Mouse (Mus musculus) retina, adult 2 months (tissue): ENCODE results near the gene Rnf121.

Experiments
- DNase-seq: peaks from one replicate; pipeline ENCODE4 v3.0.0-alpha.2; 2012; ENCODE audit warnings: low read depth, low spot score

The Rnf121 gene

DNA sequence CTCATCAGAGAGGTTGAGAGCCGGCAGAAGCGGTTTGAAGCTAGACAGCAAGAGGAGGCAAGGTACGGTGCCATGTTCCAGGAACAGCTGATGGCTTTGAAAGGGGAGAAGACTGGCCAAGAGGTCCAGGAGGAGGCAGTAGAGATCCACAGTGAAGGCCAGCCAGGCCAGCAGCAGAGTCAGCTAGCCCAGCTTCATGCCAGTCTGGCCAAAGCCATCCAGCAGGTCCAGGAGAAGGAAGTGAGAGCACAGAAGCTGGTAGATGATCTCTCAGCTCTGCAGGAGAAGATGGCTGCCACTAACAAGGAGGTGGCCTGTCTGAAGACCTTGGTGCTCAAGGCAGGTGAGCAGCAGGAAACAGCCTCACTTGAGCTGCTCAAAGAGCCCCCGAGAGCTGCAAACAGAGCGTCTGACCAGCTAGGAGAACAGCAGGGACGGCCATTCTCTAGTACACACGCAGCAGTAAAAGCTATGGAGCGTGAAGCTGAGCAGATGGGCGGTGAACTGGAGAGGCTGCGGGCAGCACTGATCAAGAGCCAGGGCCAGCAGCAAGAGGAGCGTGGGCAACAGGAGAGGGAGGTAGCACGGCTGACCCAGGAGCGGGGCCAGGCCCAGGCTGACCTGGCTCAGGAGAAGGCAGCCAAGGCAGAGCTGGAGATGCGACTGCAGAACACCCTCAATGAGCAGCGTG, 65.7 kb downstream of the Rnf121 start:
- DNase-seq: no peak

DNA sequence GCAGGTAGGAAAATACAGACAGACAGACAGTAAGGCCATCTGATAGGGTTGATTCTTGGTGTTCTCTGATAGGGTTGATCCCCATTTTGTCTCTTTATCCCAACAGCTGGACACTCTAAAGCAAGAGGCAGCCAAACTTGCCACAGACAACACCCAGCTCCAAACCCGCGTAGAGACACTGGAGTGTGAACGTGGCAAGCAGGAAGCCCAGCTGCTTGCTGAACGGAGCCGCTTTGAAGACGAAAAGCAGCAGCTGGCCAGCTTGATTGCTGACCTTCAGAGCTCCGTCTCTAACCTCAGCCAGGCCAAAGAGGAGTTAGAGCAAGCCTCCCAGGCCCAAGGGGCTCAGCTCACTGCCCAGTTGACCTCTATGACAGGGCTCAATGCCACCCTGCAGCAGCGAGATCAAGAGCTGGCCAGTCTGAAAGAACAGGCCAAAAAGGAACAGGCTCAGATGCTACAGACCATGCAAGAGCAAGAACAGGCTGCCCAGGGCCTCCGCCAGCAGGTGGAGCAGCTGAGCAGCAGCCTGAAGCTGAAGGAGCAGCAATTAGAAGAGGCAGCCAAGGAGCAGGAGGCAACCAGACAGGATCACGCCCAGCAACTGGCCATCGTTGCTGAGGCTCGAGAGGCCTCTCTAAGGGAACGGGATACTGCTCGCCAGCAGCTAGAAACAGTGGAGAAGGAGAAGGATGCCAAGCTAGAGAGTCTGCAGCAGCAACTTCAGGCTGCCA, 66.9 kb downstream of the Rnf121 start:
- peak; percentile 33 for DNase-seq

DNA sequence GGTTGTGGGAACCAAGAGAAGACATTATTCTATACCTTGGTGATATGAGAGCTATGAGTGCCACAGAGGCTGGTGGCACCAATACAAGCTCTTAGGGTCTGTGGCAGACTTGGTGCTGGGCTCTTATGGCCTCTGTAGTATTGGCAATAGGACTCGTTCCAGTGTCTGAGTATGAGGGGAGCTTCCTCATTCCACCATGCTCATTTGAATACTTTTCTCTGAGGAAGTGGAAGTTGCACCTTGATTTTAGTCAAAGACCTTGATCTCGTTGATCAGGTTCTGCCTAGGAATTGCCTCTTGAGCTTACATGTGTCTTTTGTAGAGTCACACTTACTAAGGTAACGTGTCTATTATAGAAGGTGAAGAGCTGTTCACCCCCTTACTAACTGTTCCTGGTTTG, 71.0 kb downstream of the Rnf121 start:
- DNase-seq: no peak

DNA sequence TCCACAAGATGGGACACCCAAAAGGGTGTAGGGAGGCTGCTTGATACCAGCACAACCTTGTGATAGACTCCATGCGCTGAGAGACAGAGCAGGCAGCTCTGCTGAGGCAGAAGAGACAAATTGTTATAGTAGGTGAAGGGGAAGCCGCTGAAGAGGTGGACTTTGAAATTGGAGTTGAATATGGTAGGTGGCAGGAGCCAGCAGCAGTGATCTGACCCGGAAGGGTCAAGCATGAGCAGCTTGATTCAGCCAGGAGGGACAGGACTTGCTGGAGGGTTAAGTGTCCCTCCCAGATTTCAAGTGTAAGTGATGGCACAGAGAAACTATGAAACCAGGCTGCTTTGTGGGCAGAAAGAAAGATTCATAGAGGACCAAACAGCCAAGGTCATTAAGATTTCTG, 80.2 kb downstream of the Rnf121 start:
- no peak for DNase-seq

DNA sequence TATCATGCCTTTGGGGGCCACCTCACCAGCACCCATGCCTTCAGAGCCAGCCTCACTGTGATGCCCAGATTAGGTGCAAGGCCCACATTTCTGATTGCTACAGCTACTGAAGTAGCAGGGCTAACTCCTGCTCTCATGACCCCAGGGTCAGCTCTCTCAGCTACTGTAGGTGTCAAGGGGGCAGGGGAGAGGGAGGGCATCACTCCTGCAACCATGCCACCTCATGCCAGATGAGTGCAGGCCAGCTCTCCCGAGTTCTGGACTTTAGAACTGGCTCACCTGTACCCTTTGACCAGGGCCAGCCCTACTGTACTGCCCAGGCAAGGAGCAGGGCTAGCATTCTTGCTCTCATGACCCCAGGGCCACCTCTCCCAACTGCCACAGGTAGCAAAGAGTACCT, 82.5 kb downstream of the Rnf121 start:
- no peak for DNase-seq

DNA sequence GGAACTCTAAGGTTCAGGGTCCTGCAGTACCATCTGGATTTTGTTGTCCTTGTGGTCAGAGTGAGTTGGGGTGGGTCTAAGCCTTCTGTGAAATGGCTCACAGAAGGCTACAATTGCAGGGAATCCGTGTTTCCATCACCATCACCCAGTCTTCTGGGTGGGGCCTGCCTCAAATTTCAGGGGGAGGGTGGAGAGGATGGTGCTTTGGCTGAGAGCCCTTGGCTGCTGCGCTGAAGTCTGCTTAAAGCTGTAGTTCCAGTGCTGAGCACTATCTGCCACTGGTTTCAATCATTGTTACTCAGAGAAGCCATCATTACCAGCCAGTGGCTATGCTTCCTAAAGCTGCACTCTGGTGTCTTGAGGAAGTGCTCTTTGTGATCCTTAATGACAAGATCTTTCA, 90.8 kb downstream of the Rnf121 start:
- no peak for DNase-seq

DNA sequence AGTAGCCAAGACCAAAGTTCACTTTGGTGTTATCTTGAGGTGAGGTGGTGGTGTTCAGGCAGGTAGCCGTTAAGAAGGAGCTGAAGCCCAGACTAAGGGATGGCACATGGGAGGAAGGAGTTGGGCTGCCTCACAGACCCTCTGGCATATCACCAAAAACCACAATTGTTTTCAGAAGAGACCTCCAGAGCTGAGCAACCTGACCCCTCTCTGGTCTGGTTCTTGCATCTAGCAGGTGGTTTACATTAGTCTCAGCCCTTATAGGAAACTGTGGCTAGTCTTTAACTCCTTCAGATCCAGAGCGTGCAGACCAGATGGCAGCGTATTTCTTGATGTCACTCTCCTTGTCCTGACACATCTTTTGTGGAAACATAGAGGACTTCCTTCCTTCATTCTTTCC, 91.5 kb downstream of the Rnf121 start:
- no peak for DNase-seq

DNA sequence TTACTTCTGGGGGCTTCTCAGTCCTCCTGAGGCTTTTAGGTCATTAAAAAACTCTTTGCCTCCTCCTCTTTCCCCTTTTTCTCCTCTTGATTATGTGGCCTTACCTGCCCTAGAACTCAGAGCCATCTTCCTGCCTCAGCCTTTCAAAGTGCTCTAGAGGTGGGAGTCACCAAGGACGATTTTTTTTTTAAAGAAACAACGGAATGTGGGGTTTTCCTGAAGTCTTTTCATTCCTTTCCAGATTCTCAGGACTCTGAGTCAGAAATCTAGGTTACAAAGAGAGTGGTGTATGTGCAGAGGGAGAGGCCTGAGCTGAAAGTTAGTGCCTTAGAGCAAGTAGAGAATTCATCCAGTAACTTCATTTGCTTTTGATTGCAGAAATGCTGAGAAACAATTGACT, 93.5 kb downstream of the Rnf121 start:
- DNase-seq: no peak

DNA sequence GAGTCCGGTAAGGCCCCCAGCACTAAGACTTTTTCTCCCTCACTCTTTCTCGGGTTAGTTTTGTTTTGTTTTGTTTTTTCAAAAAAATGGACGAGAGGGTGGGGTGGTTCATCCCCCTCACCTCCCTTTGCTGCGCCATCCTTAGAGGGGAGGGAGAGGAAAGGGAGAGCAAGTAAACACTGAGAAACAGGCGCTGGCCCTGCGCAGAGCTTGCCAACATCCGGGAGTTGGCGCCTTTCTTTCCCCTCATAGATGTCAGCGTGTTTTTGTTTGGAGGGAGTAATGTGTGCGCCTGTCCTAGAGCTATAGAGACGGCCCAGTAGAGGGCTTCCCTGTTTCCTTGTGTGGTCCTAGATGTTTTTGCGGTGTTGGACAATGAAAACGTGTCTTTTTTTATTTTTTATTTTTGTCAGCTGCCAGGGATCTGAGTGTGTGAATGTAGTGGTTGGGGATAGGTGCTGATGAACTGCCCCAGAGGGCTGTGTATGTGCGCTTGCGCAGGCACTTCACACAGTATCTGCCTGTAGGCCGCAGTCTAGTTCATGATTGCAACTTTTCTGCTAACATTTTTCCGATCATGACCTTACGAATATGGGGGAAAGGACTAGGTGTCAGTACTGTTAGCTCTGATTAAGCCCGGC, 94.3 kb downstream of the Rnf121 start:
- peak; percentile 20 for DNase-seq

DNA sequence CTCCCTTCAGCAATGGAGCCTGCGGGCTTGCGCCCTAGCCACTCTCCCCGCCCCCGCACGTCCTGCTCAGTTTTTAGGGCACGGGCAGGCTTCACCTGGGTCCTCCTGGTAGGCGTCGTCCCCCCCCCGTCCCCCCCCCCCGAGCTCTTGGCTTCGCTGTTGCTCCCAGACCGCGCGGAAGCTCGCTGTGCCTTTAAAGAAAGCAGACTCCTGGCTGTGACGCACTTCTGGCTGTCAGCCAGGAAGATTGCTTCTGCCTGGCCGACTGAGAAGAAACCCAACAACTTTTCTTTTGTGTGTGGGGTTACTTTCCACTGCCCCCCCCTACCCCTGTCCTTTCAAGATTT, 94.9 kb downstream of the Rnf121 start:
- DNase-seq: peak; percentile 66

DNA sequence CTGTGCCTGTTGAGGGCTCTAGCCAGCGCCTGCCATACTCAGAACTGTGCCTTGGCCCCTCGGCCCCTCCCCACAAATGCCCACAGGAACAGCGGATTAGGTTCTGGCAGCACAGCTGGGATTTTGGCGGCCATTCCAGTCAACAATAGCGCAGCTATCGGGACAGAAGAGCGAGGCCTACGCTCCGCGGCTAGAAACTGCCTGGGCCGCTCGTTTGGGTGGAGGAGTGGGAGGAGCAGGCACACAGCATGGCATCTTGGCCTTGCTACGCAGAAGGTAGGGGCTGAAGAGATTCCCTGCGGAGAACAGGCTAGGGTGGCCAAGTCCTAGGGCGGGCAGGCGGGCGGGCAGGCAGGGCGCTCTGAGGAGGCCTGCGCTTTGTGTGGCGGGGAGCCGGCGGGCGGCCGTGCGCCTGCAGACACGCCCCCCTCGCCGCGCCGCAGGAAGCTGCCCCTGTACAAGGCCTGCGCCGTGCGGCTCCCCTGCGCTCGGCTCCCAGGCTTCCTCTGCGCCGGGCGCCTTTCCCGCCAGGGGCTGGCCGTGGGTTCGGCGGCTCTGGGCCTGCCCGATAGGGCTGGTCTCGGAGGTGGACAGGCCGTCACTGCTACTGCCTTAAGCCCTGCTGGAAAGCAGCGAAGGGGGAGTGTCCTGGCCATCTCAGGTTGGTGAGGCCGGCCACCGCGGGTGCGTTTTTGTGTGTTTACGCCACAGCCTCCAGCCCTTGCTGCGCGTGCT, 95.4 kb downstream of the Rnf121 start:
- peak; percentile 45 for DNase-seq
